Mouse (Mus musculus): Measurements from ENCODE around the gene Ncapd3.

Gene Ncapd3

GRCm38 (mm10) chr9:27029022-27029827, 750 bp upstream of the Ncapd3 start:
- in situ Hi-C loops (cut with MboI, MseI): loop anchor here (25.0 kb wide), 1 partner anchor 1892 kb away; no protein-coding TSS in a partner anchor

GRCm38 (mm10) chr9:27030763-27031100, 757 bp downstream of the Ncapd3 start:
- in situ Hi-C loops (cut with MboI, MseI): loop anchor here (5.0 to 25.0 kb wide), 2 partner anchors 33 to 1893 kb away; partner anchors contain the start of genes Acad8 and Thyn1

- in situ Hi-C loops (cut with MboI, MseI): loop anchor here (25.0 kb wide), 1 partner anchor 1907 kb away; no protein-coding TSS in a partner anchor
These were observed 13.9 kb downstream of the Ncapd3 start for GRCm38 (mm10) chr9:27043892-27044291.

GRCm38 (mm10) chr9:27049492-27049891, 19.5 kb downstream of the Ncapd3 start:
- in situ Hi-C loops (cut with MboI, MseI): loop anchor here (25.0 kb wide), 1 partner anchor 1912 kb away; no protein-coding TSS in a partner anchor

- in situ Hi-C loops (cut with MboI, MseI): no loop called here
These were observed 28.4 kb downstream of the Ncapd3 start for GRCm38 (mm10) chr9:27058341-27058740.

- in situ Hi-C loops (cut with MboI, MseI): no loop called here
These were observed 40.9 kb downstream of the Ncapd3 start for GRCm38 (mm10) chr9:27070895-27071294.

- in situ Hi-C loops (cut with MboI, MseI): no loop called here
These were observed 44.7 kb downstream of the Ncapd3 start for GRCm38 (mm10) chr9:27074677-27075076.

- in situ Hi-C loops (cut with MboI, MseI): no loop called here
These were observed 45.8 kb downstream of the Ncapd3 start for GRCm38 (mm10) chr9:27075812-27076211.

- in situ Hi-C loops (cut with MboI, MseI): no loop called here
These were observed 56.3 kb downstream of the Ncapd3 start for GRCm38 (mm10) chr9:27086256-27086655.

GRCm38 (mm10) chr9:27087402-27087801, 57.4 kb downstream of the Ncapd3 start:
- in situ Hi-C loops (cut with MboI, MseI): no loop called here

GRCm38 (mm10) chr9:27090134-27090533, 60.2 kb downstream of the Ncapd3 start:
- in situ Hi-C loops (cut with MboI, MseI): no loop called here

- in situ Hi-C loops (cut with MboI, MseI): no loop called here
These were observed 61.1 kb downstream of the Ncapd3 start for GRCm38 (mm10) chr9:27090801-27091775.

GRCm38 (mm10) chr9:27092916-27093315, 62.9 kb downstream of the Ncapd3 start:
- in situ Hi-C loops (cut with MboI, MseI): no loop called here

GRCm38 (mm10) chr9:27098092-27098491, 68.1 kb downstream of the Ncapd3 start:
- in situ Hi-C loops (cut with MboI, MseI): no loop called here

- in situ Hi-C loops (cut with MboI, MseI): no loop called here
These were observed 68.6 kb downstream of the Ncapd3 start for GRCm38 (mm10) chr9:27098557-27098956.

GRCm38 (mm10) chr9:27099474-27099873, 69.5 kb downstream of the Ncapd3 start:
- in situ Hi-C loops (cut with MboI, MseI): no loop called here

- in situ Hi-C loops (cut with MboI, MseI): loop anchor here (10.0 kb wide), 1 partner anchor 223 kb away; no protein-coding TSS in a partner anchor
These were observed 71.5 kb downstream of the Ncapd3 start for GRCm38 (mm10) chr9:27101466-27101865.

- in situ Hi-C loops (cut with MboI, MseI): loop anchor here (10.0 kb wide), 1 partner anchor 219 kb away; no protein-coding TSS in a partner anchor
These were observed 76.1 kb downstream of the Ncapd3 start for GRCm38 (mm10) chr9:27106081-27106480.

GRCm38 (mm10) chr9:27108451-27108850, 78.5 kb downstream of the Ncapd3 start:
- in situ Hi-C loops (cut with MboI, MseI): loop anchor here (10.0 kb wide), 1 partner anchor 216 kb away; no protein-coding TSS in a partner anchor

GRCm38 (mm10) chr9:27109533-27110514, 79.8 kb downstream of the Ncapd3 start:
- in situ Hi-C loops (cut with MboI, MseI): loop anchor here (10.0 kb wide), 1 partner anchor 215 kb away; no protein-coding TSS in a partner anchor

GRCm38 (mm10) chr9:27110681-27111080, 80.7 kb downstream of the Ncapd3 start:
- in situ Hi-C loops (cut with MboI, MseI): no loop called here
